Mouse (Mus musculus): ENCODE results near the gene Dph2. TPM values are rescaled to one million over a fixed set of nuclear protein-coding genes. Genes with fewer than 3 reads are reported as not detected.

The Dph2 gene
- polyA plus RNA-seq (2014; fragmentation: Illumina TruSeq; extraction: RNeasy Lipid Tissue Mini Kit (QIAGEN cat#74804); ENCODE audit: low read depth, low replicate concordance), result 5.8 TPM

GRCm38 (mm10) chr4:117891738-117892161 is at the start of gene Dph2:
Gene Dph2 (minus strand): TSS chr4:117892032.

GRCm38 (mm10) chr4:117929391-117929881 is 37.6 kb upstream of the Dph2 start, which contains the start of gene Artn:
Gene Artn (minus strand): TSS chr4:117929763.

GRCm38 (mm10) chr4:117914591-117915442 is 23.0 kb upstream of the Dph2 start, which contains the start of gene Ipo13:
Gene Ipo13 (minus strand): TSS chr4:117914999.

GRCm38 (mm10) chr4:117887133-117887532 is 4.7 kb downstream of the Dph2 start, which contains the start of gene Atp6v0b:
Gene Atp6v0b (minus strand): TSS chr4:117887333.

GRCm38 (mm10) chr4:117882701-117883691 is 8.8 kb downstream of the Dph2 start, which contains the start of gene B4galt2:
Gene B4galt2 (minus strand): TSS chr4:117883487.

GRCm38 (mm10) chr4:117872471-117872886 is 19.4 kb downstream of the Dph2 start, which contains the start of gene Ccdc24:
Gene Ccdc24 (minus strand): TSS chr4:117872557.

Other genes starting within 250 kb of the Dph2 start
- gene Dmap1, start 209.8 kb downstream of the Dph2 start, polyA plus RNA-seq (2014; fragmentation: Illumina TruSeq; extraction: RNeasy Lipid Tissue Mini Kit (QIAGEN cat#74804); ENCODE audit: low read depth, low replicate concordance), result 19.4 TPM
- gene Gm12845, start 167.6 kb downstream of the Dph2 start, polyA plus RNA-seq (2014; fragmentation: Illumina TruSeq; extraction: RNeasy Lipid Tissue Mini Kit (QIAGEN cat#74804); ENCODE audit: low read depth, low replicate concordance), result not detected
- not detected for gene Klf17, start 126.4 kb downstream of the Dph2 start, polyA plus RNA-seq (2014; fragmentation: Illumina TruSeq; extraction: RNeasy Lipid Tissue Mini Kit (QIAGEN cat#74804); ENCODE audit: low read depth, low replicate concordance)
- 1.4 TPM for gene Slc6a9, start 57.5 kb downstream of the Dph2 start, polyA plus RNA-seq (2014; fragmentation: Illumina TruSeq; extraction: RNeasy Lipid Tissue Mini Kit (QIAGEN cat#74804); ENCODE audit: low read depth, low replicate concordance)
- 0.94 TPM for gene Ccdc24, start 19.5 kb downstream of the Dph2 start, polyA plus RNA-seq (2014; fragmentation: Illumina TruSeq; extraction: RNeasy Lipid Tissue Mini Kit (QIAGEN cat#74804); ENCODE audit: low read depth, low replicate concordance)
- 6.0 TPM for gene B4galt2, start 8.5 kb downstream of the Dph2 start, polyA plus RNA-seq (2014; fragmentation: Illumina TruSeq; extraction: RNeasy Lipid Tissue Mini Kit (QIAGEN cat#74804); ENCODE audit: low read depth, low replicate concordance)
- gene Atp6v0b, start 4.7 kb downstream of the Dph2 start, polyA plus RNA-seq (2014; fragmentation: Illumina TruSeq; extraction: RNeasy Lipid Tissue Mini Kit (QIAGEN cat#74804); ENCODE audit: low read depth, low replicate concordance), result 169 TPM
- gene Ipo13, start 23.0 kb upstream of the Dph2 start, polyA plus RNA-seq (2014; fragmentation: Illumina TruSeq; extraction: RNeasy Lipid Tissue Mini Kit (QIAGEN cat#74804); ENCODE audit: low read depth, low replicate concordance), result 55.1 TPM
- not detected for gene Artn, start 37.7 kb upstream of the Dph2 start, polyA plus RNA-seq (2014; fragmentation: Illumina TruSeq; extraction: RNeasy Lipid Tissue Mini Kit (QIAGEN cat#74804); ENCODE audit: low read depth, low replicate concordance)
- gene St3gal3, start 242.9 kb upstream of the Dph2 start, polyA plus RNA-seq (2014; fragmentation: Illumina TruSeq; extraction: RNeasy Lipid Tissue Mini Kit (QIAGEN cat#74804); ENCODE audit: low read depth, low replicate concordance), result 60.8 TPM

All from heart, adult 10 weeks (tissue).